Mouse (Mus musculus) R1 (cell line): ENCODE results near the gene Tec.

Source experiments
- DNase-seq: peaks from one replicate; pipeline ENCODE4 v3.0.0-alpha.2; 2018; ENCODE audit warnings: low read depth, low spot score

Tec gene

GRCm38 (mm10) chr5:72868091-72868875 lies at the start of gene Tec:
Gene Tec, minus strand, starts transcription at chr5:72868483.
- peak; percentile 76 for DNase-seq

- DNase-seq = no peak
Measured at GRCm38 (mm10) chr5:72916851-72917250, 48.6 kb upstream of the Tec start.

- no peak for DNase-seq
Measured at GRCm38 (mm10) chr5:72916048-72916447, 47.8 kb upstream of the Tec start.

- no peak for DNase-seq
Measured at GRCm38 (mm10) chr5:72914633-72915561, 46.6 kb upstream of the Tec start.

GRCm38 (mm10) chr5:72913648-72914557 lies 45.6 kb upstream of the Tec start, which contains the start of gene Slain2:
Gene Slain2, plus strand, starts transcription at chr5:72914304.
- peak; percentile 95 for DNase-seq

GRCm38 (mm10) chr5:72911284-72911683 lies 43.0 kb upstream of the Tec start:
- no peak for DNase-seq

- no peak for DNase-seq
Measured at GRCm38 (mm10) chr5:72910373-72910772, 42.1 kb upstream of the Tec start.

GRCm38 (mm10) chr5:72909363-72909762 lies 41.1 kb upstream of the Tec start:
- DNase-seq = no peak

GRCm38 (mm10) chr5:72908324-72908936 lies 40.1 kb upstream of the Tec start:
- no peak for DNase-seq

- no peak for DNase-seq
Measured at GRCm38 (mm10) chr5:72907402-72907801, 39.1 kb upstream of the Tec start.

GRCm38 (mm10) chr5:72904903-72905790 lies 36.9 kb upstream of the Tec start:
- DNase-seq = peak; percentile 46

- peak; percentile 77 for DNase-seq
Measured at GRCm38 (mm10) chr5:72902876-72903516, 34.7 kb upstream of the Tec start.

- peak; percentile 99 for DNase-seq
Measured at GRCm38 (mm10) chr5:72902312-72902711, 34.0 kb upstream of the Tec start.

GRCm38 (mm10) chr5:72901866-72902265 lies 33.6 kb upstream of the Tec start:
- peak; percentile 82 for DNase-seq

- DNase-seq = no peak
Measured at GRCm38 (mm10) chr5:72899255-72899654, 31.0 kb upstream of the Tec start.

GRCm38 (mm10) chr5:72897998-72898397 lies 29.7 kb upstream of the Tec start:
- peak; percentile 48 for DNase-seq

- peak; percentile 76 for DNase-seq
Measured at GRCm38 (mm10) chr5:72896478-72897279, 28.4 kb upstream of the Tec start.

GRCm38 (mm10) chr5:72895261-72895660 lies 27.0 kb upstream of the Tec start:
- no peak for DNase-seq

GRCm38 (mm10) chr5:72893987-72894386 lies 25.7 kb upstream of the Tec start:
- DNase-seq = peak; percentile 75
